Mouse (Mus musculus): ENCODE results near the gene Hoxb2. TPM values are rescaled to one million over a fixed set of nuclear protein-coding genes. Genes with fewer than 3 reads are reported as not detected.

The Hoxb2 gene
- total RNA-seq, 2 experiments from 2014 or later, result 1.7 TPM; not detected in 1

DNA sequence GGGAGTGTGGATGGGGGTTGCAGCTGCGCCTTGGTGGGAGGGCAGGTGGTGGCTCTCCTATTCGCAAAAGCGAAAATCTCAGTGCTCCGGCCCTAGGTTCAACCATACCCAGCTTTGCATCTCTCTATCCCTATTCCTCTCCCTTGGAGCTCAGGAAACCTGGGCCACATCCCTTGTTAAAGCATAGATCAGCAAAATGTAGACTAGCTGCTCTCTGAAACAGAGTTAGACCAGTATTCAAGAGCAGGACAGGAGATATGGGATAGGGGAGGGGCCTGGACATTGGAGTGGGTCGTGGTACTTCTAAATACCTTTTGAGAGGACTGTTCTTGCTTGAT, 35.0 kb upstream of the Hoxb2 start:
- no peak for ATAC-seq (replicated peaks; ENCODE audit: poor library complexity, severe bottlenecking)

DNA sequence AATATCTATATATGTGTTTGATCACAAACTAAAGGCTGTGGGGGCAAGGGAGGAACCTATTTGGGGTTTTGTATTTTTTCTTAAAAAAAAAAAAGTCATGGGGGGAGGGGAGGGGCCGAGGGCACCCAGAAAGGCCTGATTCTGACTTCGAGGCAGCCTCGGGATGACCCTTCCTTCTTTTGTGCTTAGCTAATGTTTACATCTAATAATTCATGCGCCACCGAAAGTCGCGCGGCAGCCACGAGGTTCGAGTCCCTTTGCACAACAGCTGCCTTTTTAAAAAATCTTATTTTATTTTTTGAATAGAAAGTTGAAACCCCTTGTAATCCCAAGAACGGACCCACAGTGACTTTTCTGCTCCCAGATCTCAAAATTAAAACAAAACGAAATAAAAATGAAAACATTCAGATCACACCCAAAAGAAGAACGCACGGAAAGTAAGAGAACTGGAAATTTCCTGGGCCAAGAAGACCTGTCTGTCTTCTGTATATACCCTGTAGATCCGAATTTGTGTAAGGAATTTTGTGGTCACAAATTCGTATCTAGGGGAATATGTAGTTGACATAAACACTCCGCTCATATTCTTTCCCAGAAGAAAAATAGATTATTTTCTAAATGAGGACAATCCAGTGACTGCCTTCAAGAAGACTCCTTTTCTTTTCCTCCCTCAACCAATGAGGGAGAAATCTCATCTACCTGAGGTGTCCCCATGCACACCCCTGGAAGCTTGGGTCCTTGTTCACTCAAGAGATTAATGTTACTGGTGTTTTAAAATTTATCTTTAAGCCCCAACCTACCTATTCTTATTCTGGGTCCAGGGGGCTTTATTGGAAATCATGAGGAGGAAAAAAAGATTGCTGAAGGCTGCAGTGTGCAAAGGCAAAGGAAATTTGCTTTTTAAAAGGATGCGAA, 33.4 kb upstream of the Hoxb2 start:
- no peak for ATAC-seq (replicated peaks; ENCODE audit: poor library complexity, severe bottlenecking)

DNA sequence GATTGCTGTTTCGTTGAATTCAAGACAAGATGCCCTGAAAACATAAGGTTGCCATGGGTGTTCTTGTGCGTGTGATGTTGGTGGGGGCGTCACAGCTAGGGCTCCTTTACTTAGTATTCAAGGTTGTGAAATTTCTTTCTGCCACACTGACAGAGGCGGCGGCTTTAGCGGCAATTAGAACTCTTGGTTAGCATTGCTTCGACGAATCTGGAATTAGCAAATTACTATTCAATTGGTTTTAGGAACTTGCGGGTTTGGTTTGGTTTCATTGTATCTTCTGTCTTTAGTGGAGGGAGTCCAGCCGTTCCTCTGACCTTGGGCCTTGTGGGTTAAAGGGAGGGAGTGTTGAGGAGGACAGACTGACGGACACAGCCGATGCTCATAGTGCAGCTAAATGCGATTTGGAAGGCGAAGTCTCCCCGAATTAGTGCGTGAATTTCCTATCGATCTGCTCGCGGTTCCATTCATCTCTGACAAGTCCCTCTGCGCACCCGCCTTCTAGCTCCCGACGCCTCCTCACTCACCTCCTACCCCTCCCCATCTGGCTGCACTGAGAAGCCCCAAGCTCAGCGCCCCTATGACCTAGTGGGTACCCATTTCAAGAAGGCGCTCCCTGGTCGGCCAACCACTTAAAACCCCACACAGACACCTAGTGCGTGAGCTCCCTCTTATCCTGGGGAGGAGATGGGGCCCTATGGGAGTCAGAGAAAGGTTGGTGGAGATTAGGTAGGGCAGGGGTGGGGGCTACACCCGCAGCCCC, 32.5 kb upstream of the Hoxb2 start, which contains the start of gene Hoxb4:
Gene Hoxb4 (plus strand): TSS at position 660 of the 760 bp plus-strand sequence.
- ATAC-seq (replicated peaks; ENCODE audit: poor library complexity, severe bottlenecking), result peak; percentile 56

DNA sequence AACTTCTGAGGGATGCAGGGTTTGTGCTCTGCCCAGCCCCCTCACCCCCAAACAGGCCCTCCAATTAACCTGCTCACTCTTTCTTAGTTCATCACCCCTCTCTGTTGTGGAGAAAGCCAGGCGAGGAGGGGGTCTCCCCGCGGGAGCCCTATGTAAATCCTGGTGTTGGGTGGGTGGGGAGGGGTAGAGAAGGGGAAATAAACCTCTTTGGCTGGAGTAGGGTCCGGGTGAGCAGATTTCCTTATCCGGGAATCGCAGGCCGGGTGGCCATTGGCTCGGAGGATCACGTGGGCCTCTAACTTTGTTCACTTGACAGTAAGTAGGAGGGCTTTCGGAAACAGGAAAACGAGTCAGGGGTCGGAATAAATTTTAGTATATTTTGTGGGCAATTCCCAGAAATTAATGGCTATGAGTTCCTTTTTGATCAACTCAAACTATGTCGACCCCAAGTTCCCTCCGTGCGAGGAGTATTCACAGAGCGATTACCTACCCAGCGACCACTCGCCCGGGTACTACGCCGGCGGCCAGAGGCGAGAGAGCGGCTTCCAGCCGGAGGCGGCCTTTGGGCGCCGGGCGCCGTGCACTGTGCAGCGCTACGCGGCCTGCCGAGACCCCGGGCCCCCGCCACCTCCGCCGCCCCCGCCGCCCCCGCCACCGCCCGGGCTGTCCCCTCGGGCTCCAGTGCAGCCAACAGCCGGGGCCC, 31.8 kb upstream of the Hoxb2 start:
- peak; percentile 68 for ATAC-seq (replicated peaks; ENCODE audit: poor library complexity, severe bottlenecking)

DNA sequence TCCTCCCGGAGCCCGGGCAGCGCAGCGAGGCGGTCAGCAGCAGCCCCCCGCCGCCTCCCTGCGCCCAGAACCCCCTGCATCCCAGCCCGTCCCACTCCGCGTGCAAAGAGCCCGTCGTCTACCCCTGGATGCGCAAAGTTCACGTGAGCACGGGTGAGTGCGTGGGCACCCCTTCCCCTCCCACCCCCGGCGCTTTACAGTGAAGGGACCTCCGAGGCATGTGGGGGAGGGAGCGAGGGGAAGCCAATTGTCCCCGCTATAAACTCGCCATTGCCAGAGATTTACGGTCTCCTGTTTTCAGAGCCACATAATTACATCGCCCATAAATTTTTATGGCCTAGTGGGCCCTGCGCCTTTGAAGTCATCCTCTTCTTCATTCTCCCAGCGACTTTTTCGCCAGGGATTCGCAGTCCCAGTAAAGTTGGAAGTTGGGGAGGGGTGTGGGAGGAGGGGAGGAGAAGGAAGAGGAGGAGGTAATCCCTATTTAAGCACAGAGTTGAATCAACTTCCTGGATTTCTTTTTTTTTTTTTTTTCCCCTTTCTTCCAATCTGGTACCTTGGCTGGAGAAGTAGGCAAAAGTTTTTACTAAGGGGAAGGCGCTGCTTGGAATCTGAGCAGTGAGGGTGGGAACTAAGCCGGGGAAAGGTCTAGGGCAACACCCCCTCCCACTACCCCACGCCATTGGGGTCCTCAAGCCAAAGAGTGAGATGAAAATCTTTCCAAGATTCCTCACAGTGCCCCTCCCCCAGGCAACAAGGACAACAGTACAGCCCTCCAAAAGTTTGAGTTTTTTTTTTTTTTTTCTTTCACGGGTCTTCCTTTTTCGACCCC, 31.0 kb upstream of the Hoxb2 start:
- no peak for ATAC-seq (replicated peaks; ENCODE audit: poor library complexity, severe bottlenecking)

DNA sequence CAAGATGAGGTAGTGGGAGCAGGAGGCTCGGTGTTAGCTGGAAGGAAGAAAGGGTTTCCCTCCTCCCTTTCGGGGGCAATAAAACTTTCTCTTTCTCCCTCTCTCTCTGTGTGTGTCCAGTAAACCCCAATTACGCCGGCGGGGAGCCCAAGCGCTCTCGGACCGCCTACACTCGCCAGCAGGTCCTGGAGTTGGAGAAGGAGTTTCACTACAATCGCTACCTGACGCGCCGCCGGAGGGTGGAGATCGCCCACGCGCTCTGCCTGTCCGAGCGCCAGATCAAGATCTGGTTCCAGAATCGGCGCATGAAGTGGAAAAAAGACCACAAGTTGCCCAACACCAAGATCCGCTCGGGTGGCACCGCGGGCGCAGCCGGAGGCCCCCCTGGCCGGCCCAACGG, 30.4 kb upstream of the Hoxb2 start:
- ATAC-seq (replicated peaks; ENCODE audit: poor library complexity, severe bottlenecking), result peak; percentile 42

DNA sequence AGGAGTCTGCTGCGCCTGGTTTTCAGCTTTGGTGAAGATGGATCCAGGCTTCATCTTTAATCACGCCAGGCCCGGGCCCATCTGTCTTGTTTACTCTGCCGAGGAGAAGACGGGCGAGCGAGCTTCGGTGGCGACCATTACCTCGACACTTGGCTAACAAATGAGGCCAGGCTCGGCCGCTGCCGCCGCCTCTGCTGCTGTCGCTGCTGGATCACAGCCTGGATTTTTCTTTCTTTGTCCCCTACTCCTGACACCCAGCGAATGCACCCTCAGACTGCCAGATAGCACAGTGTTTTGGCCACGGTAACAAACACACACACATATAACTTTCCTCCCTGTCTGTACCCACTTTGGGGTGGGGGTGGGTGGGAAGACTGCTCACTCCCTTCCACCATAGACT, 29.6 kb upstream of the Hoxb2 start:
- ATAC-seq (replicated peaks; ENCODE audit: poor library complexity, severe bottlenecking), result no peak

DNA sequence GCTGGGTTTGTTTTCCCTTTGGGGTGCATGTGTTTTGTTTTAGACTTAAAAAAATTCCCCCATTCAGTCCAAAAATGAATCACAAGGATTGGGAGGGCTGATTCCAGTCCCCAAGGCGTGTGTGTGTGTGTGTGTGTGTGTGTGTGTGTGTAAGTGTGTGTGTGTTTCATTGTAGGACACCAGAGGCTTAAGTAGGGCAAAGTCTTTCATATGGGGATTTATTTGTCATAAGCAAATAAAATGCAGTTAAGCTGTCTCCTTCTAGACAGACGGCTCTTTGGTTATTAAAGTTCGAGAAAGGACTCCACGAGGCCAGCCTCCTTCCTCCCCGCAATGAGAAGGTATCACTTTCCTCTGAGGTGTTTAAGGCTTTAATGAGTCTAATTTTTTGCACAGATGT, 28.5 kb upstream of the Hoxb2 start:
- no peak for ATAC-seq (replicated peaks; ENCODE audit: poor library complexity, severe bottlenecking)

DNA sequence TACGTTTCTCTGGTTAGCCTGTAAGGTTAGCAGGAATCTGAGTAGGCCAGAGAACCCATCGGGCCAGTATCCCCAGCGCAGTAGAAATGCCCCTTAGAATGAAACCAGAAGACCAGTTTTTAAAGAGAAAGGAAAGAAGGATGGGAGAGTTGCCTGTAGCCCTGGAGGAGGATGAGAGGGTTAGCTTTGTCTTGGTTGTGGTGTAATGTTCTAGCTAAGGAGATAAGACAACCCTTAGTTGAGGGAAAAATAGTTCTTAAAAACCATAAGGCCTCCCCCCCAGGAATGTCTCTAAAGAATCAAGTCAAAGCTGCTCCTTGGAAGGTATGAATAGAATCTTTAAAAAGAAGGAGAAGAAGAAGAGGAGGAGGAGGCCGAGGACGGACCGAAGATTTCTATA, 27.6 kb upstream of the Hoxb2 start:
- ATAC-seq (replicated peaks; ENCODE audit: poor library complexity, severe bottlenecking), result no peak

DNA sequence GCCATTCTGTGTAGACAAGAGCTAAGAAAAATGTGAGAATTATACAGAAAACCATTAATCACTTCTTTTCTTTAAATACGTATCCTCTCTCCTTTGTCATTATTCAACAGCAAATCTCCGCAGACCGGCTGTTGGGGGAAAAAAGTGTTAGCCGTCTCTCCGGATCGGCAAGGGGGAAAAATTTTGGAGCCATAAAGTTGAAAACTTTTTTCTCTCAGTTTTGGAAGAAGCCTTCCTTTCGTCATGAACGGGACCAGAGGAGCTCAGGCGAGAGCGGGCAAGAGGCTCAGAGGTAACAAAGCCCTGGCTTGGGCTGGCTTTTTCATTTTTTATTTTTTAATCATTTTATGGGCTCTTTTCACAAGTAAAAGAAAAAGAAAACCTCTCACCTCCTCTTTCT, 27.2 kb upstream of the Hoxb2 start, which contains the start of gene Hoxb3:
Gene Hoxb3 (plus strand): TSS at position 173 of the 400 bp plus-strand sequence.
- ATAC-seq (replicated peaks; ENCODE audit: poor library complexity, severe bottlenecking), result no peak

DNA sequence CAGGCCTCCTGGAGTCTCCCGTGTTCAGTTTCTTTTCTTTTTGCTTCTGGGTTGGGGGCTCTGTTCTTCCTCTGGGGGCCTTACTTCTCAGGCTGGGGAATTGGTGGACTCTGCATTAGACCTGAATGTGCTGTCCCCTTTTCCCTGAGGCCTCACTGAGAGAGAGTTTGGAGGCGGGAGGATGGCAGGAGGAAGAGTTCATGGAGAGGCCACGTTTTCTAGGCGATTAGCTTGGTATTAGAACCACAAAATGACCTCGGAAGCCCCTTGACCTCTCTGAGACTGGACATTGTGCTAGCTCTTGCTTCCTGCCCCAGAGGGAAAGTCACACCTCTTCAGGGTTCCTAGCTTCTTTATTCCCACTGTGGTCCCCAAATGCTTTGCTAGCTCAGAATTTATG, 26.2 kb upstream of the Hoxb2 start:
- no peak for ATAC-seq (replicated peaks; ENCODE audit: poor library complexity, severe bottlenecking)

DNA sequence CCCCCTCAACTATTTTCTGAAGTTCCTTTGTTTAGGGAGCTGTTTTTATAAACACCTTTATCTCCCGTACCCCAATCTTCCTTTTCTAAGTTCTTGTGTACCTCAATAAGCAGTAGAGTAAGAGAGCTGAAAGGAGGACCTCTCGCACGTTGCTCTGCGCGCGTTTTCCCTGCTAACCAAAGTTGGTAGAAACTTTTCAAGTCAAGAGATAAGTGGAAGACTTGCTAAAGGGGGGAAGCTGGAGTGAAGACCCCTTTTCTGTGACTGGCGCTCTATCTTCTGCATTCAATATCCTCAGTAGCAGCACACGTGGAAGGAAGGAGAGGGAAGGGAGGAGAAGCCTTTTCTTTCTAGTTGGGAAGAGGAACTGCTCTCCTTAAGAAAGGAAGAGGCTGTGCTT, 25.4 kb upstream of the Hoxb2 start:
- no peak for ATAC-seq (replicated peaks; ENCODE audit: poor library complexity, severe bottlenecking)

DNA sequence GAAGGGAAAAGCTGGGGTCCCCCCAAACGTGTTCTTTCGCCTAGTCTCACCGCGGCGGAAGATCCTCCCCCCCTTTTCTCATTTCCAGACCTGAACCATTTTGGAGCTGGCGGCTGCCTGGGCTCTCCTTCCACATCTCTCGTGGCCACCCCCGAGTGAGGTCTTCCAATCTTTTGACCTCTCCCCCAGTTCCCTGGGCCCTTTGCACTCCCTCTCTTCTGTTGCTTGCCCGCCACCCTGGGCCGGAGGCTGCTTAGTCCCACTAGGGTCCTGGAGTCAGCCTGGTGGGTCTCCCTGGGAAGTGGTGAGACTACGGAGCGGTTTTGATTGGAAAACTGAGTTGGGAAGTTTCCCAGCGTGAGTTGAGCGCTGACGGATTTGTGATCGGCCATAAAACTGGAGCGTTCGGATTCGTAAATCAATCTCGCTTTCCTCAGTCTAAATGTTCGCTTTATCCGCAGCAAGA, 24.5 kb upstream of the Hoxb2 start:
- ATAC-seq (replicated peaks; ENCODE audit: poor library complexity, severe bottlenecking), result no peak

DNA sequence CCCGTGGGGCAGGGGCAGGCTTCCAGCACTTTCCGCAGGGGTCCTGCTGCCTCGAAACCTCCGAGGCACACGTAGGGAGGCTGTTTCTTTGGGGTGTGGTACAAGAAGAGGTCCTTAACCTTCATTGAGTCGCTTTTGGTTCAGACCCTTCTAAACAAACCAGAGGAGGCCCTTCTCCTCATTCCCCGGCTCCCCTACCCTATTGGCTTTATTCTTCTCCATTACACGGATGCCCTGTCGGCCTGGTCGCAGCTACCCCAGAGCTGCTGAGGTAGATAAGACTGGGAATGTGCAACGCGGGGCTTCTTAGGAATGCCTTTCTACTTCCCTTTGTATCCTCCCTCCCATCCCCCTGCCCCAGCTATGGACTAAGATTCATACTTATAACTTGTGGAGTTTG, 23.6 kb upstream of the Hoxb2 start:
- no peak for ATAC-seq (replicated peaks; ENCODE audit: poor library complexity, severe bottlenecking)

DNA sequence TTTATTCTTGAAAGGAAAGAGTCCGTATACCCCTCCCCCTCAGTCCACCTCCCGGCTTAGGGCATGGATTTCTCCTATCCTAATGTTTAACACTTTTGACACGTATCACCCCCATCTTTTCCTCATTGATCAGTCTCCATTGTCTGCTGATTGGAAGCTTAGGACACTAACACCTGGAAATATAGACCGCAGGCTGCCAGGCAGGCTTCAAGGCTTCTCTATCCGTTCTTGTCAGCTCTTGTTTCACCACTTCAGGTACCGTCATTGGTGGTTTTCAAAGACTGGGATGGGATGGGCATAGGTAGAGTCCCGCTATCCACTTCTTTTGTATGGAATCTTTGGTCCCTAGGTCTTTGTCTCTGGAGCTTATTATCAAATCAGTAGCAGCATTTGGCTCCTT, 23.2 kb upstream of the Hoxb2 start:
- no peak for ATAC-seq (replicated peaks; ENCODE audit: poor library complexity, severe bottlenecking)

DNA sequence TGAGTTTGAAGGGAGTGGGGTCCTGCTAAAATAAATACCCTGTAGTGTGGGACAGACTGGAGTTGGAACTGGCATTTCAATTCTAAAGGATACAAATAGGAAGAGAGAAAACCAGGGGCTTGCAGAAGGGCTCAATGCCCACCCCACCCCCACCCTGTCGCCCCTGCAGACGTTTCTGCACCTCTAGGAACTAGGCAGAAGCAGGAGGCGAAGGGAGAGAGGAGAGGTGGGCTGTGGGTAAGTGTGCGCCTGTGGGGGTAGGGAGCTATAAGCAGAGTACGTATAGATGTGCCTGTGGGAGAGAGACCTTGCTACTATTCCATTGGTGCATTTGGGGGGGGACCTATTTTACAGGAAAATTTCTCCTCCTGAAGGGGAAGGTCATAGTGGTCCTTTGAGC, 22.6 kb upstream of the Hoxb2 start:
- no peak for ATAC-seq (replicated peaks; ENCODE audit: poor library complexity, severe bottlenecking)

DNA sequence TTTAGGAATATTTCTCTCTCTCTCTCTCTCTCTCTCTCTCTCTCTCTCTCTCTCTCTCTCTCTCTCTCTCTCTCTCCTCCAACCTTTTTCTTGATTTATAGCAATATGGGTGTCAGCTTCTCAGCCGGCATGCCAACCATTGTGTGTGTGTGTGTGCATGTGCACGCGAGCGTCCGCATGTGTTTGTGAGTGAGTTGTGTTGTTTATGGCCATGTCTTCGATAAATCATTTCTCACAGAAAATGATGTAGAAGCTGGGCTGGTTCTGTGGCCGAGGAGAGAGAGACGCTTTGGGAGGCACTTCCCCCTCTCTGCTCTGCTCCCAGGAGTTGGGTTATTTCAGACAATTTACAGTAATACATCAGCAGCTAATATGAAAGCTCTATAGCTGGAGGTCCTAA, 21.7 kb upstream of the Hoxb2 start:
- ATAC-seq (replicated peaks; ENCODE audit: poor library complexity, severe bottlenecking), result no peak

DNA sequence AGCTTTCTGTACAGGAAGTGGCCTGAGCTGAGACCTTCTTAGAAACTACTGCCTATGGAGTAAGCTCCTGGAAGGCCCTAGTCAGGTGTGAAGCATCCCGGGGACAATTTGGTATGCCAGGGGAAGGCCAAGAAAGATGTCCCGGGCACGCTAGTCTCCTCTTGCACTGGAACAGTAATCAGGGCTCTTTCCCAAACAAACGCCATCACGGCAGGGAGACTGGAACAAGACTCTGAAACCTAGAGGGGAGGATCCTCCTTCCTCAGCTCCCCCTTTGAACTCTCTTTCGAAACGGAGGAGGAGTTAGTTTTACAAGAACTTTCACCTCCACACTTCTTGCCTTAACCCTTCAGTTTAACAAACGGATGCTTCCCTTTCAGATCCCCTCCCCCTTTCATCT, 18.2 kb upstream of the Hoxb2 start:
- ATAC-seq (replicated peaks; ENCODE audit: poor library complexity, severe bottlenecking), result 0 out of 2 replicates have a peak, but pooled peaks have one; percentile 7

DNA sequence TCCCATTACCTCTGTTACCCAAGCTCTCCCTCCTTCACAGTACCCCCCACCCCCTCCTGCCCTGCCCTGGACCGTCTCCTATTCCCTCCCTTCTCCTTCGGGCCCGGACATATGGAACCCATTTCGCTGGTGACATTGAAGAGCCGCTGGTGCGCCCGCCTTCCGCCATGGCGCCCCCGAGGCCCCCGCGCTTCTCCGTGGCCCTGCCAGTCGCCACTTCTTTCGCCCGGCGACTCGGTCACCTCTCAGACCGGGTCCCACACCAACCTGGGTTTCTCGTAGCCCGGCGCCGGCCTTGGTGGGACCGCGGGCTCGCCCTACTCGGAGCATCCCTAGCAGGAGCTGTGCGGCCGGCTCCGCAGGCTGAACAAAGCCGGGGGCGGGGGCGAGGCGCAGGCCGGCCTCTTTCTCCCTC, 17.7 kb upstream of the Hoxb2 start:
- no peak; the same call in 1 of the 2 replicates for ATAC-seq (replicated peaks; ENCODE audit: poor library complexity, severe bottlenecking)
